Mouse (Mus musculus): Measurements from ENCODE around the gene Sypl. TPM values are rescaled to one million over a fixed set of nuclear protein-coding genes. Genes with fewer than 3 reads are reported as not detected.
A peak's percentile ranks its signal among the peaks of the same experiment; 100 is the strongest.

Gene Sypl
- total RNA-seq (2015) (114 and 117 TPM in 2 replicates), total RNA-seq (2017) (50.6 and 62.0 TPM in 2 replicates)

- peak; percentile 90 for ATAC-seq (ENCODE audit: poor library complexity, severe bottlenecking)
Measured at GRCm38 (mm10) chr12:32953596-32954215, at the start of gene Sypl. TSS of gene Sypl (plus strand) at chr12:32953891.

- 0 out of 2 replicates have a peak, but pooled peaks have one; percentile 8 for ATAC-seq (ENCODE audit: poor library complexity, severe bottlenecking)
Measured at GRCm38 (mm10) chr12:32909686-32910085, 44.0 kb upstream of the Sypl start.

GRCm38 (mm10) chr12:32910092-32910491 lies 43.6 kb upstream of the Sypl start:
- peak; percentile 81 for ATAC-seq (ENCODE audit: poor library complexity, severe bottlenecking)

- ATAC-seq (ENCODE audit: poor library complexity, severe bottlenecking) = peak; percentile 60
Measured at GRCm38 (mm10) chr12:32910560-32911194, 43.0 kb upstream of the Sypl start.

- no peak for ATAC-seq (ENCODE audit: poor library complexity, severe bottlenecking)
Measured at GRCm38 (mm10) chr12:32911569-32911968, 42.1 kb upstream of the Sypl start.

- peak; percentile 79 for ATAC-seq (ENCODE audit: poor library complexity, severe bottlenecking)
Measured at GRCm38 (mm10) chr12:32912772-32913171, 40.9 kb upstream of the Sypl start.

- no peak for ATAC-seq (ENCODE audit: poor library complexity, severe bottlenecking)
Measured at GRCm38 (mm10) chr12:32918683-32919082, 35.0 kb upstream of the Sypl start.

- no peak for ATAC-seq (ENCODE audit: poor library complexity, severe bottlenecking)
Measured at GRCm38 (mm10) chr12:32919091-32919490, 34.6 kb upstream of the Sypl start.

GRCm38 (mm10) chr12:32919527-32919926 lies 34.2 kb upstream of the Sypl start:
- no peak for ATAC-seq (ENCODE audit: poor library complexity, severe bottlenecking)

- peak; percentile 92 for ATAC-seq (ENCODE audit: poor library complexity, severe bottlenecking)
Measured at GRCm38 (mm10) chr12:32920185-32920788, 33.4 kb upstream of the Sypl start.

GRCm38 (mm10) chr12:32921071-32921470 lies 32.6 kb upstream of the Sypl start:
- ATAC-seq (ENCODE audit: poor library complexity, severe bottlenecking) = no peak

GRCm38 (mm10) chr12:32921532-32922131 lies 32.1 kb upstream of the Sypl start:
- ATAC-seq (ENCODE audit: poor library complexity, severe bottlenecking) = no peak

- ATAC-seq (ENCODE audit: poor library complexity, severe bottlenecking) = no peak
Measured at GRCm38 (mm10) chr12:32924245-32924644, 29.4 kb upstream of the Sypl start.

- ATAC-seq (ENCODE audit: poor library complexity, severe bottlenecking) = no peak
Measured at GRCm38 (mm10) chr12:32926331-32927172, 27.1 kb upstream of the Sypl start.

- ATAC-seq (ENCODE audit: poor library complexity, severe bottlenecking) = no peak
Measured at GRCm38 (mm10) chr12:32927231-32927835, 26.4 kb upstream of the Sypl start.

GRCm38 (mm10) chr12:32928180-32928579 lies 25.5 kb upstream of the Sypl start:
- no peak for ATAC-seq (ENCODE audit: poor library complexity, severe bottlenecking)

- no peak for ATAC-seq (ENCODE audit: poor library complexity, severe bottlenecking)
Measured at GRCm38 (mm10) chr12:32929831-32930513, 23.7 kb upstream of the Sypl start.

GRCm38 (mm10) chr12:32930566-32930965 lies 23.1 kb upstream of the Sypl start:
- ATAC-seq (ENCODE audit: poor library complexity, severe bottlenecking) = no peak

GRCm38 (mm10) chr12:32936246-32936946 lies 17.3 kb upstream of the Sypl start:
- ATAC-seq (ENCODE audit: poor library complexity, severe bottlenecking) = no peak

Measured in megakaryocyte, adult 5-6 weeks (primary cell).